Mouse (Mus musculus): ENCODE results near the gene Hps4. TPM values are rescaled to one million over a fixed set of nuclear protein-coding genes. Genes with fewer than 3 reads are reported as not detected.

Gene Hps4
- polyA plus RNA-seq, 1 experiment from 2014 or later, result 48.4 TPM

DNA sequence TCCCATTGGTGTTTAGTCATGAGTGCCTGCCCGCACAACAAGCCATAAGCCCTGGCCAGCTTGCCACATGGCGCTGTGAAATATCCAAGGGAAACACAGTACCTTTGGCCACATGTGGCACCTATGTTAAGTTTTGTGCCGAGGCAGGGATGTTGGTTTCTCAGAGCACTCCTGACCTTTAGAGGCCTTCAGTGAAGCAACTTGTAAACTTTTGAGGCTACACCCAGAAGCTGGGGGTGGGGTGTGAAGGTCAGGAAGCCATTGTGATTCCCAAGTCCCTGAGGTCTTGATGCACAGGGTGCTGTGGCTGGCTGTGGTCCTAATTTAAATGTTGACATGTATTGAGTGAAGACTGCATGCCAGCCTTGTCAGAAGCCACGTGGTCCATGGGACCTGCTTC, 43.5 kb upstream of the Hps4 start:
- Histone ChIP-seq H3K4me1 (ENCODE audit: control insufficient read depth, insufficient read depth, low read length) (peaks cover 44% of the 10 kb centered on the region), H3K27ac (ENCODE audit: low read length) (peak overlapping the region; percentile 45; the same call in 1 of the 2 replicates), H3K4me2 (ENCODE audit: low read depth, low read length) (no peak overlapping the region), H3K36me3 (ENCODE audit: control insufficient read depth, insufficient read depth, low read length) (no peaks in the 10 kb centered on the region), H3K27me3 (replicated peaks; ENCODE audit: control insufficient read depth, insufficient read depth, low read length) (no peaks in the 10 kb centered on the region), H3K9me3 (ENCODE audit: control insufficient read depth, low read length) (no peaks in the 10 kb centered on the region), H3K9ac (ENCODE audit: low read depth, low read length) (no peak overlapping the region), H3K4me3 (ENCODE audit: low read length) (no peak overlapping the region)
- 81% methylated on average over 4 of the region's 4 CpGs for WGBS
- no peak for ATAC-seq

DNA sequence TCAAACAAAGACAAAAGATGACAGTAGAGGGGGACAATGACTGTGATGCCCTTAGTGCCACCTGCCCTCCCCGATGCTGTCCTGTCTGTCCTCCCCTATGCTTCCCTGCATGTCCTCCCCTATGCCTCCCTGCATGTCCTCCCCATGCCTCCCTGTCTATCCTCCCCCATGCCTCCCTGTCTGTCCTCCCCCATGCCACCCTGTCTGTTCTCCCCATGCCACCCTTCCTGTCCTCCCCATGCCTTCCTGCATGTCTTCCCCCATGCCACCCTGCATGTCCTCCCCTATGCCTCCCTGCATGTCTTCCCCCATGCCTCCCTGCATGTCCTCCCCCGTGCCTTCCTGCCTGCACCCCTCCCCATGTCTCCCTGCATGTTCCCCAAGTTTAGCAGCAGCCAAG, 42.8 kb upstream of the Hps4 start:
- Histone ChIP-seq H3K9me3 (ENCODE audit: control insufficient read depth, low read length) (no peaks in the 10 kb centered on the region), H3K4me2 (ENCODE audit: low read depth, low read length) (no peak overlapping the region), H3K9ac (ENCODE audit: low read depth, low read length) (no peak overlapping the region), H3K4me3 (ENCODE audit: low read length) (no peak overlapping the region), H3K27ac (ENCODE audit: low read length) (no peak overlapping the region), H3K36me3 (ENCODE audit: control insufficient read depth, insufficient read depth, low read length) (peaks cover 1% of the 10 kb centered on the region; the same call in 1 of the 2 replicates), H3K4me1 (ENCODE audit: control insufficient read depth, insufficient read depth, low read length) (peaks cover 37% of the 10 kb centered on the region), H3K27me3 (replicated peaks; ENCODE audit: control insufficient read depth, insufficient read depth, low read length) (no peaks in the 10 kb centered on the region)
- 78% methylated on average over 2 of the region's 2 CpGs for WGBS
- ATAC-seq, result no peak

DNA sequence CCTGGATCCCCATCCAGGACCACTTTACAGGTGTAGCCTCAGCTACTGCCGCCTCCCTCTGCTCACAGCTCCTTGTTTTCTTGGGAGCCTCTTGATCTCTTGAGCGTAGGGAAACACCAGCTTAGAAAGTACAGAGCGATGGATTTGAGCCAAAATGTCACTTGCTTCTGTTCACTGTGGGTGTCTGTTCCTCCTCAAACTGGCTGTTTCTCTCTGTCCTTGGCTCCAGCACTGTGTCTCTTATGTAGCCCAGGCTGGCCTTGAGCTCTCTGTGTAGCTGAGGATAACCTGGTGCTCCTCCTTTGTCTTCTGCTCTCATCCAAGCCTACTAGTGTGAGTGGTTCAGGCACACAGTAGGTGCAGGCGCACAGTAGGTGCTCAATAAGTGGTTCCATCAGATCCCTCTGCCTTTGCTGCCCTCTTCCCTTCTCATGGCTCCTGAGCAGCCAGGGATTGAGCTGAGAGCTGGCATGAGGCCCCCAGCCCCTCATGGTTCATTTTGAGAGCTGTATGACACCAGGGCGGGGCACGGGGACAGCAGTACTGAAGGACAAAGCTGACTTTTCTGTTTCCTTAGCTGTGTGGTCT, 42.1 kb upstream of the Hps4 start:
- Histone ChIP-seq H3K27me3 (replicated peaks; ENCODE audit: control insufficient read depth, insufficient read depth, low read length) (no peaks in the 10 kb centered on the region), H3K27ac (ENCODE audit: low read length) (no peak overlapping the region), H3K9me3 (ENCODE audit: control insufficient read depth, low read length) (no peaks in the 10 kb centered on the region), H3K36me3 (ENCODE audit: control insufficient read depth, insufficient read depth, low read length) (peaks cover 4% of the 10 kb centered on the region; the same call in 1 of the 2 replicates), H3K9ac (ENCODE audit: low read depth, low read length) (no peak overlapping the region), H3K4me3 (ENCODE audit: low read length) (no peak overlapping the region), H3K4me2 (ENCODE audit: low read depth, low read length) (no peak overlapping the region), H3K4me1 (ENCODE audit: control insufficient read depth, insufficient read depth, low read length) (peaks cover 35% of the 10 kb centered on the region)
- WGBS, result 82% methylated on average over 6 of the region's 6 CpGs
- no peak for ATAC-seq

DNA sequence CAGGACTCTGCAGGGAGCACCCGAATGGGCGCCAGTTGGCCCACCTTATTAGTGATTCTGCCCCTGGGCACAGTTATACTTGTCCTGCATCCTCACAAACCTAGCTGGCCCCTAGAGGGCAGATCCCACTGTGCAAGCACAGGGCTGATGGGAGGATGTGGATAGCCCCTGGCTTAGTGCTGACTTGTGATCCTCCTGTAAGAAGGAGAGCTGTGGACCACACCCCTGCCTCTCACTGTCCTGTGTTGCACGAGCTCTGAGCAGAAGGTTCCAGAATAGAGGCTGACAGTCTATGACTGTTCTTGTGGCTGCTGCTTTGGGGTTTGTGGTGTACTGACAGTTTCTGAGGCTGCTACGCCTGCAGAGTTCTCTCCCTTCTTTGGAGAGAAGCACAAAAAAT, 41.2 kb upstream of the Hps4 start:
- peak overlapping the region; percentile 4; the same call in 1 of the 2 replicates for H3K27ac ChIP-seq (ENCODE audit: low read length)
- ATAC-seq, result no peak
- H3K9ac ChIP-seq (ENCODE audit: low read depth, low read length), result no peak overlapping the region
- H3K4me1 ChIP-seq (ENCODE audit: control insufficient read depth, insufficient read depth, low read length), result peaks cover 30% of the 10 kb centered on the region
- WGBS, result 83% methylated on average over 4 of the region's 4 CpGs
- no peaks in the 10 kb centered on the region for H3K27me3 ChIP-seq (replicated peaks; ENCODE audit: control insufficient read depth, insufficient read depth, low read length)
- no peak overlapping the region for H3K4me3 ChIP-seq (ENCODE audit: low read length)
- H3K36me3 ChIP-seq (ENCODE audit: control insufficient read depth, insufficient read depth, low read length), result peaks cover 4% of the 10 kb centered on the region; the same call in 1 of the 2 replicates
- no peaks in the 10 kb centered on the region for H3K9me3 ChIP-seq (ENCODE audit: control insufficient read depth, low read length)
- no peak overlapping the region for H3K4me2 ChIP-seq (ENCODE audit: low read depth, low read length)

DNA sequence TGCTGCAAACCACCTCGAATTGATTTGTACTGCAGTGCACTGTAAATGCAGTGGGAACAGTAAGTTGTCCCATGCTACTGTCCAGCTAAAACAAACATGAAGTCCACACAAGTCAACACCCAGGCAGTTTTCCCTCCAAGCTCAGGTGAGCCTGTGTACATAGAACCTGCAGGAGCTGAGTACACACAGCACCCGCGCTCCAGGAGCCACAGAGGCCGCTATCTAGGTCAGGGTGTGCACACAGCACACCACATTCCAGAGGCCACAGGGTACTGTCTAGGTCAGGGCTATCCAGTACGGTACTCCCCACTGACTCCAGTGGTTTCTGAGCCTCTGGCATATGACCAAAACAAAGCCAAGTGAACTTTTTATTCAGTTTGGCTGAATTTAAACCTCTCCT, 40.6 kb upstream of the Hps4 start:
- no peaks in the 10 kb centered on the region for H3K9me3 ChIP-seq (ENCODE audit: control insufficient read depth, low read length)
- no peaks in the 10 kb centered on the region for H3K27me3 ChIP-seq (replicated peaks; ENCODE audit: control insufficient read depth, insufficient read depth, low read length)
- H3K4me3 ChIP-seq (ENCODE audit: low read length), result no peak overlapping the region
- H3K4me1 ChIP-seq (ENCODE audit: control insufficient read depth, insufficient read depth, low read length), result peaks cover 24% of the 10 kb centered on the region
- peak overlapping the region; percentile 48 for H3K27ac ChIP-seq (ENCODE audit: low read length)
- peaks cover 4% of the 10 kb centered on the region; the same call in 1 of the 2 replicates for H3K36me3 ChIP-seq (ENCODE audit: control insufficient read depth, insufficient read depth, low read length)
- H3K4me2 ChIP-seq (ENCODE audit: low read depth, low read length), result no peak overlapping the region
- 53% methylated on average over 5 of the region's 5 CpGs for WGBS
- no peak overlapping the region for H3K9ac ChIP-seq (ENCODE audit: low read depth, low read length)
- ATAC-seq, result peak; percentile 88

DNA sequence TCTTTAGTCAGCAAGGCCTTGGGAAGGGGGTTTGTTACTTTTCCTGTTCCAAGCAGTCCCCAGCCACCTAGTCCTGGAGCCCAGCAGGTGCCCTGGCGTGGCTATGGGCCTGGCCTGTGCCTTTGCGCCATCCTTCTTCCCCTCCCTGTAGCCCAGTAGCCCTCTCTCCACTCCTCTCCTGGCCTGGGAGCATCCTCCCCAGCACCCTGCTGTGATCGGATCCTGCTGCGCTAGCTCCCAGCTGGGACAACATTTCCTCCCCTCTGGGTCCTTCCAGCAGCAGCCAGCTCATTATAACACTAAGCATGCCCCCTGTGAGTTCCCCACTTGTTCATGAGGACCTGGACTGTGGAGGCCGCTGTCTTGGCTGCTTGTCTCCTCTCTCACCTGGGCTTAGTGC, 37.0 kb upstream of the Hps4 start:
- Histone ChIP-seq H3K4me1 (ENCODE audit: control insufficient read depth, insufficient read depth, low read length) (peaks cover 16% of the 10 kb centered on the region), H3K9ac (ENCODE audit: low read depth, low read length) (no peak overlapping the region), H3K36me3 (ENCODE audit: control insufficient read depth, insufficient read depth, low read length) (peaks cover 17% of the 10 kb centered on the region), H3K9me3 (ENCODE audit: control insufficient read depth, low read length) (no peaks in the 10 kb centered on the region), H3K27ac (ENCODE audit: low read length) (no peak overlapping the region), H3K4me3 (ENCODE audit: low read length) (no peak overlapping the region), H3K27me3 (replicated peaks; ENCODE audit: control insufficient read depth, insufficient read depth, low read length) (no peaks in the 10 kb centered on the region), H3K4me2 (ENCODE audit: low read depth, low read length) (no peak overlapping the region)
- no peak for ATAC-seq
- 87% methylated on average over 5 of the region's 5 CpGs for WGBS

DNA sequence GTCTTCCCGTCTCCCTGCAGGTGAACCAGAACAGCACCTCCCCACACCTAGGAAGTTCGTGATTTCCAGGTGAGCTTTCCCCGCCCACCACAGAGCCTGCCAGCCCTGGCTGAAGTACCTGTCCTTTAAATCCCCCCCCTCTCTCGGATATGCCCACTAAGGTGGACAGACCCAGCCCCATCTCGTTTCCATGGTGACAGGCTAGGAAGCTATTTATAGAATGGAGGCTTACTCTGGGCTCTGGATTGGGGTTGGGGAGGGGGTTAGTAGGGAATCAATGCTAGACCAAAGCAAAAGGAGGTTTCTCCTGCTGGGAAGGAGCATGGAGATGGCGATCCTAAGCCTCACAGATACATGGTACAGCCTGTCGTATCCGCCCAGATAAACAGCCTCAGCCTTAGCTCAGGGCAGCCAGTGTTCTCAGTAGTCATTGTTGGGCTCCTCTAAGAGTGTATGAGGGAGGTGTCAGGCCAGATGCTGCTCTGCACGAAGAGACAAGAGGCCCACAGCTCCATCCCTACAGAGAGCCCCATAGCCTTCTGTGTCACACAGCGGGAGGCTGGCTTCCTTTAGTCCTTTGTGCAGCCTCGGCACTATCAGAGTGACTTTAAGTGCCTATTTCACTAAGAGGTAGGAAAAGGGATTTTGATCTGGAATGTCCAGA, 29.5 kb upstream of the Hps4 start:
- no peak overlapping the region for H3K4me3 ChIP-seq (ENCODE audit: low read length)
- H3K9me3 ChIP-seq (ENCODE audit: control insufficient read depth, low read length), result no peaks in the 10 kb centered on the region
- H3K27ac ChIP-seq (ENCODE audit: low read length), result no peak overlapping the region
- H3K4me2 ChIP-seq (ENCODE audit: low read depth, low read length), result no peak overlapping the region
- no peak for ATAC-seq
- H3K27me3 ChIP-seq (replicated peaks; ENCODE audit: control insufficient read depth, insufficient read depth, low read length), result no peaks in the 10 kb centered on the region
- H3K4me1 ChIP-seq (ENCODE audit: control insufficient read depth, insufficient read depth, low read length), result 0 out of 2 replicates have a peak, but pooled peaks cover 5% of the 10 kb centered on the region
- H3K9ac ChIP-seq (ENCODE audit: low read depth, low read length), result no peak overlapping the region
- peaks cover 9% of the 10 kb centered on the region for H3K36me3 ChIP-seq (ENCODE audit: control insufficient read depth, insufficient read depth, low read length)
- WGBS, result 73% methylated on average over 11 of the region's 11 CpGs

DNA sequence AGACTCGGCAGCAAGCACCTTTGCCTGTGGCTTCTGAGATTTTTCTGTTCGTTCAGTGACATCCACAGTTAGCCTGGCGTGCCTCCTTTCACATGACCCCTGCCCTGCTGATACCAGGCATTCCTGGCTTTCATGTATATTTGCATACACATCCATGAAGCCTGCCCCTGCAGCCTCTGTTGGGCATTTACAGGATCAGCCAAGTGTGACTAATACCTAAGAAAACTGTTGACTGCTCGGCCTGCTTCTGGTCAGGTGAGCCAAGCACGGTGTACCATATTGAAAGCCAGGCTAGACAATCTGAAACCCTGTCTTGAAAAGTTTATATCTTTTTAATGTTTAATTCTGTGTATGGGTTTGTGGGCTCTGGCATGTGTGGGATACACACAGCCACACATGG, 26.4 kb upstream of the Hps4 start:
- no peak overlapping the region for H3K9ac ChIP-seq (ENCODE audit: low read depth, low read length)
- 88% methylated on average over 5 of the region's 5 CpGs for WGBS
- H3K27ac ChIP-seq (ENCODE audit: low read length), result no peak overlapping the region
- no peaks in the 10 kb centered on the region for H3K36me3 ChIP-seq (ENCODE audit: control insufficient read depth, insufficient read depth, low read length)
- no peak for ATAC-seq
- H3K4me2 ChIP-seq (ENCODE audit: low read depth, low read length), result no peak overlapping the region
- H3K9me3 ChIP-seq (ENCODE audit: control insufficient read depth, low read length), result no peaks in the 10 kb centered on the region
- H3K4me1 ChIP-seq (ENCODE audit: control insufficient read depth, insufficient read depth, low read length), result 0 out of 2 replicates have a peak, but pooled peaks cover 5% of the 10 kb centered on the region
- no peaks in the 10 kb centered on the region for H3K27me3 ChIP-seq (replicated peaks; ENCODE audit: control insufficient read depth, insufficient read depth, low read length)
- H3K4me3 ChIP-seq (ENCODE audit: low read length), result no peak overlapping the region

DNA sequence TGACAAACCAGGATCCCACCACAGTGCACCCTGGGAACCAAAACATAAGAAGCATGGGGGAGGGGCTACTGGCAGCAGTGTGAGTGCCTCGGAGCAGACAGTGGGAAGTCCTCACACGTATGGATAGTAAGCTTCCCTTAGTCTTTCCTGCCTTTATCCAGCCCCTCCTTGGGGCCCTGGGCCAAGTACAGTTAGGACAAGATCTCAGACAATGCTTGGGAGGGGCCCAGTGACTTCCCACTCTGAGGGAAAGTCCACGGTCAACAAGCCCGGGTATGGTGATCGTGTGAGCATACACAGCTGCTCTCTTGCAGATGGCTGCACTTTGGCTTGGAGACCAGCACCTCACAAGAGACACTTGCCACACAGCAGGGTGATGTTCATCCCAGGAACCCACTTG, 25.6 kb upstream of the Hps4 start:
- H3K9me3 ChIP-seq (ENCODE audit: control insufficient read depth, low read length), result no peaks in the 10 kb centered on the region
- 0 out of 2 replicates have a peak, but pooled peaks cover 5% of the 10 kb centered on the region for H3K4me1 ChIP-seq (ENCODE audit: control insufficient read depth, insufficient read depth, low read length)
- peak; percentile 36; the same call in 1 of the 2 replicates for ATAC-seq
- no peak overlapping the region for H3K27ac ChIP-seq (ENCODE audit: low read length)
- H3K36me3 ChIP-seq (ENCODE audit: control insufficient read depth, insufficient read depth, low read length), result no peaks in the 10 kb centered on the region
- no peak overlapping the region for H3K4me2 ChIP-seq (ENCODE audit: low read depth, low read length)
- 32% methylated on average over 5 of the region's 5 CpGs for WGBS
- no peak overlapping the region for H3K4me3 ChIP-seq (ENCODE audit: low read length)
- no peaks in the 10 kb centered on the region for H3K27me3 ChIP-seq (replicated peaks; ENCODE audit: control insufficient read depth, insufficient read depth, low read length)
- no peak overlapping the region for H3K9ac ChIP-seq (ENCODE audit: low read depth, low read length)

Measured in intestine, embryonic 16.5 days (tissue).